Mouse (Mus musculus) lung, postnatal 0 days (tissue): ENCODE results near the gene Wfdc6a.

Source experiments
- CTCF ChIP-seq: IDR thresholded peaks from 2 replicates; pipeline ENCODE4 v1.5.1; 2016; ENCODE audit warnings: antibody characterized with exemption, mild to moderate bottlenecking
- EP300 ChIP-seq: IDR thresholded peaks from 2 replicates; pipeline ENCODE4 v1.6.1; 2016; ENCODE audit warnings: antibody characterized with exemption, mild to moderate bottlenecking, control low read depth

- TF ChIP-seq CTCF (peak; percentile 96), EP300 (no peak)
Measured at GRCm38 (mm10) chr2:164531169-164531568, 54.1 kb downstream of the Wfdc6a start.
